Mouse (Mus musculus) layer of hippocampus, adult 9-11 months (tissue): Measurements from ENCODE around the gene Casz1.

Source experiments
- DNase-seq: peaks from one replicate; pipeline ENCODE4 v3.0.0; 2022

Casz1 gene

DNA sequence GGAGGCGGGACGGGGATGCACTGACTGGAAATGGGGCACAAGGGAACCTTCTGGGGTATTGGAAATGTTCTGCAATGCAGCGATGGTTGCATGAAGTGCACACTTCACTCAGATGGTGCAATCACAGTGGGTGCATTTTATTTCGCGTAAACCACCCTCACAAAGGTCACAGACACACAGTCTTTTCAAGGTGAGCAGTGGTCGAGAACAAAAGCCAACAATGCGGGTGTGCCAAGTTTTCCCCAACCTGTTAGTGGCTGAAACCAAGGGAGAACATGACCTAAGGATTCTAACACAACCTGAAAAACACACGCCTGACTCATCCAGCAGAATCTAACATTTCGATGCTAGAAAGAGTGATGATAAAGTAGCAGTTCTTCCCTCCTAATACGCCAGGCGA, 174.7 kb downstream of the Casz1 start:
- no peak for DNase-seq

- no peak for DNase-seq
Measured at GRCm38 (mm10) chr4:148979837-148980236, 175.6 kb downstream of the Casz1 start.

- no peak for DNase-seq
Measured at GRCm38 (mm10) chr4:148982274-148982673, 178.0 kb downstream of the Casz1 start.

- no peak for DNase-seq
Measured at GRCm38 (mm10) chr4:148984701-148985540, 180.7 kb downstream of the Casz1 start.

DNA sequence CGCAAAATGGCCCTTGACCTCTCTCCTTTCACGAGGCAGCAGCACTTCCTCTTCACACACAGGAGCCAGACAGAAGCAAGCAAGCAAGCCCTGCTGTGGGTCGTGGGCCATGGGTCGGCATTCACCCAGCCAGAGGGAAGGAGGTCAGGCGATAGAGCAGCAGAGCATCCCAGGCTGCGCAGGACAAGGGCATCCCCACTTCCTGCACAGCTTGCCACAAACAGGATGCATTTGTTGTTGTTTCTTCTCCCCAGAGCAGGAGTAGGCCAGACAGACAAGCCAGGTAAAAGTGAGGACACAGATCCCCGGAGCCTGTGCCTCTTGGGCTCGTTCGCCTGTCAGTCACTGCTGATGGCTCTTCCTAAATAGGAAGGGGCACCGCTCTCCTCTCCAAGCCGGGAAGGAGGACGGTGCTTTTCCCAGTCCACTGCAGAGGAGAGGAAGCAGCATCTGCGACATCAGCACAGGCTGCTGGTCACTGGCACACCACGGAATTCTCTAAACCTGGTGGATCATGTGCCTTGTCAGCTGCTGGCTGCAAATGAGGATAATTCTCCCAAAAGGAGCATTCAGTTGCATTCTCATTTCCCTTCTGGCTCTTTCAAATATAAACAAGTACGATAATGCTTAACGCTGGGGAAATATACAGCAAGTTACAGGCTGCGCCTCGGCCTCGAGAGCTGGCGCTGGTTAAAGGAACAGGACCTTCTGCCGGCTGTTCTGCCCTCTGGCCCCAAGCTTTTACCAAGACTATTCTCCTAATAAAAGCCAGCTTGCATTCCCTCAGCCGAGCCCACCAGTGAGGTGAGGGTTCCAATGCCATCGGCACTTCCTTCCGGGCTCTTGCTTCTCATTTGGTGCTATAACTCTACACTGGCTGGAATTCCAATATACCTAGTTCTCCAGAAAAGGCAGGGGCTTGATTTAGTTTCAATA, 181.6 kb downstream of the Casz1 start:
- no peak for DNase-seq

- DNase-seq: no peak
Measured at GRCm38 (mm10) chr4:148990038-148990437, 185.8 kb downstream of the Casz1 start.

- no peak for DNase-seq
Measured at GRCm38 (mm10) chr4:148993948-148994347, 189.7 kb downstream of the Casz1 start.

DNA sequence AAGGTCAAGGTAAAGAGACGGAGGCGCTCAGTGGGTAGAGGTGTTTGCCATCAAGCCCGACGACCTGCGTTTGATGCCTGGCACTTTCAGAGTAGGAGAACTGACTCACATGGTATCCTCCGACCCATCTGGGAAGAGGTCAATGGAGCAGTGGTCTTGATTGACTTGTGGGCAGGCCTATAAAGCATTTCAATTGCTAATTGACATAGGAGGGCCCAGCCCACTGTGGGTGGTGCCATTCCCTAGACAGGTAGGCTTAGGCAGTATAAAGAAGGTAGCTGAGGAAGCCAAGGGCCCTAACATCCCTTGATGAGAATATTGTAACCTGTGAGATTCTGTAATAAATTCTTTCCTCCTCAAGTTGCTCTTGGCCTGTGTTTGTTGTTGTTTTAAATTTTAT, 196.5 kb downstream of the Casz1 start:
- DNase-seq: no peak

- no peak for DNase-seq
Measured at GRCm38 (mm10) chr4:149001515-149001914, 197.3 kb downstream of the Casz1 start.

DNA sequence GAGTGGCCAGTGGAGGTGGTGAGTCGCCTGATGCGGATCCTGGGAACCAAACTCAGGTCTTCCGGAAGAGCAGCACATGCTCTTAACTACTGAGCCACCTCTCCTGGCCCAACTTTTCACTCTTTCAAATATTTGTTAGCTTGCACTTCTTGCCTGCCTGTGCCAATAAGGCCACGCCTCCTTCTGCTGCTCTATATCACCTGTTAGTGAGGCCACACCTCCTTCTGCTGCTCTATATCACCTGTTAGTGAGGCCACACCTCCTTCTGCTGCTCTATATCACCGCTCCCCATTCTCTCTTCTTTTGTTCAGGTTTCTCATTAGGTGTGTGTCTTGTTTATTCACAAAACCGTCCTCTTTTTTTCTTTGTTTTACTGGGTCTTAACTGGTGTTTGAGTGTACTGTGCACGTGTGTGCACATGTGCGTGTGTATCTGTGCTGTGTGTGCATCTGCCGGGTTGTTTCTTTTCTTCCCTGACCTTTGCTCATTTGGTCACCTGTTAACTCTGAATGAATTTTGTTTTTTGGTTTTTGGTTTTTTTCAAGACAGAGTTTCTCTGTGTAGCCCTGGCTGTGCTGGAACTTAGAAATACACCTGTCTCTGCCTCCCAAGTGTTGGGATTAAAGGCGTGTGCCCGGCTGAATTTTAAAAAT, 198.3 kb downstream of the Casz1 start:
- no peak for DNase-seq
